Mouse (Mus musculus): ENCODE measurements around the gene Tyw3.
"Not testable (repeated sequence)": the region's sequence is repeated elsewhere in the genome, so short reads cannot be mapped to it uniquely, and the experiment has no call there.

Gene Tyw3
- long read RNA-seq, experiment 1, full-length matches to known transcripts: 6 of 7 reads
- long read RNA-seq, experiment 1, partial matches to known transcripts: 1 of 7 reads
- long read RNA-seq, experiment 1, other reads (novel, unspliced or antisense): 0 of 7 reads
- long read RNA-seq, experiment 2, full-length matches to known transcripts: 6 of 8 reads
- long read RNA-seq, experiment 2, partial matches to known transcripts: 0 of 8 reads
- long read RNA-seq, experiment 2, other reads (novel, unspliced or antisense): 2 of 8 reads

DNA sequence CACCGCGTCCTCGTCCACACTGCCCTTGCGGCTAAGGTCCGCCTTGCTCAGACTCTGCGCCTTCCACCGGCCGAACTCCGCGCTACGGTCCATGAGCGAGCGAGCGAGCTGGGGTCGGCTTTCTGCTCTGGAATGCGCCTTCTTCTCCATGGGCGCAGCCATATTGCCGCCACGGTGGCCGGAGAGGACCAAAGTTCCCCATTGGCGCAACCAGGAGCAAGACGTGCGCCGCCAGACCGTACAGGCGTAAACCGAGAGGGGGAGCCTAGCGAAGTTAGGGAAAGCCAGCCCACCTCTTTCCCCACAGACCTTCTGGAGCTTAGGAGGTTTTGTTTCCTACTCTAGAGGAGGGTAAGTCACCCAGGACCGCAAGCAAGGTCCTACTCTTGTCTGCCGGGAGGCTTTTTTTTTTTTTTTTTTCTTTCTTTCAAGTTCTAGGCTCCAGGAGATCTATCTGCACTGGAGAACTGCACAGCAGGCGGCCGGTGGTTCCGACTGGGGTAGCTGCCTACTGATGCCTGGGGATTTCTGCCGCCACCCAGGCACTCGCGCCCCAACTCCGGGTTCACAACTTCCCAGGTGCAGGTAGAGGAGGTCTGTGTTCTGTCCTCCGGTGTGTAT, at the start of gene Tyw3:
Gene Tyw3 (minus strand): TSS at position 171 of the 621 bp plus-strand sequence.
- intact Hi-C loops (cut with DNase I): no loop called here

DNA sequence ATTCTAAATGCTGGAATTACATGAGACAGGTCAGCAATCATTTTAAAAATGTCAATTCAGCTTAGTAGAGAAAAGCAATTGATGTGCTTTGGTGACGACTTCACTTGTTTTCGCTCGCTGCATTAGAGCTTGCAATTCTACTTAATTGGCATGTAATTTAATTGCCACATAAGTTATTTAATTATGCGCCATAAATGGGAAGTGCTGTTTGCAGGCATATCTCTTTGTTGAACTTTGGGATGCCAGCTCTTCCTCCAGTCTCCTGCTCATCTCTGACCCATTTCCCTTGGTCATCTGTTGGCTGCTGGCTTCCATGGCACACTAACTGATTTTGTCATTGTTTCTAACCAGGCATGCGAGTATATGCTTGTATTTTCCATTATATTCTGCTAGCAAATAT, 36.2 kb upstream of the Tyw3 start:
- intact Hi-C loops (cut with DNase I): no loop called here

DNA sequence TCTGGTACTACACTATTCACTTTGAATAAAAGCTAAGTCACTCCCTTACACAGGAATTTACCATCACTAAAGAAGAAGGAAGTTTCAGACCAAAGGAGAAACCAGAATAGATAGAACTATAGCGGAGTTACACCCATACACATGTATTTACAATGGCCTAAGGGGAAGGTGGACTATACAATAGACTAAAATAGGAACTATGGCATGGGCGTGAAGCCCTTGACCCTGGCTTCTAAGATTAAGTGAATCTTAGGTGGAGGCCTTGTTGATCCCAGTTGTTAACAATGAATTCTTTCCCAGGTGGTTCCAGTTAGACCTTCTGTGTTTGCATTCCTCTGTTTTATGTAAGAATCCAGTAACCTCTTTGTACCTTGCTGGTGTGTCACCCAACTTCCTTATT, 34.4 kb upstream of the Tyw3 start:
- intact Hi-C loops (cut with DNase I): not testable (repeated sequence)

DNA sequence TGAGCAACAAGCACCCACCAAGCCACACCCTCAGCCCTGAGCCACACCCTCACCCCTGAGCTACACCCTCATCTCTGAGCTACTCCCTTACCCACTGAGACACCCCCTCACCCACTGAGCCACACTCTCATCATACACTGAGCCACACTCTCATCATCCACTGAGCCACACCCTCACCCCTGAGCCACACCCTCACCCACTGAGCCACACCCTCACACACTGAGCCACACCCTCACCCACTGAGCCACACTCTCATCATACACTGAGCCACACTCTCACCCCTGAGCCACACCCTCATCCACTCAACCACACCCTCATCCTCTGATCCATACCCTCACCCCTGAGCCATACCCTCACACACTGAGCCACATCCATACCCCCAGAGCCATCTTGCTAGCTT, 31.4 kb upstream of the Tyw3 start:
- intact Hi-C loops (cut with DNase I): no loop called here

DNA sequence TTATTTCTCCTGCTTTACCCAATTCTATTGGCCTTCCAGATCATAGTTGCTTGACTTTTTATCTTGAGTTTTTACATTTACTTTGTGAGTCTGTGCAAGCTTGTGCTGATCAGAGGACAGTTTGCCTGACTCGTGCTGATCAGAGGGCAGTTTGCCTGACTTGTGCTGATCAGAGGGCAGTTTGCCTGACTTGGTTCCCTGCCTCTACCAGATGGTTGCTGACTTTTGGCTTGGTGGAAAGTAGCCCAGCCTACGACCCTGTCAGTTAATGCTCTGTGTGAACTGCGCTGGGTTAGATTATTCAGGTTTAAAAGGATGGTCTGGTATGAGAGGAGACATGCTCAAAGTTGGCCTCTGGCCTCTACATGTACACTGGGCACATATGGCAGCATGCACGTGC, 19.2 kb upstream of the Tyw3 start:
- intact Hi-C loops (cut with DNase I): no loop called here

DNA sequence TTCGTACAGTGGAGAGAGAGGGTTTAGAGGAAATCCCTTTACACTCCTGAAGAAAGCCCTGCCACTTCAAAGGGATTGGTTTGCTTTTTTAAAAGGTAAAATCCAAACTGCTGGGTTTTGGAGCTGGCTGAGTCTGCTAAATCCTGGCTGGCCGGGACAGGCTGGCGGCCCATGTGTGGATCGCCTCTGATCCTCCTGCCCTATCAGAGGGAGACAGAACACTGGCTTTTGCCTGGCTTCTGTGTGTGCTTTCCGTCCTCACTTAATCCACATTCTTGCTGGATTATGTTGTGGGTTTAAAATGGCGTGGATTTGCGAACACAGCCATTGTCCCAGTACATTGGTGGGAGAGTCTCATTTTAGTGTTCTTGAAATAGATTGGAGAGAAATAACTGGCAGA, 18.4 kb upstream of the Tyw3 start:
- intact Hi-C loops (cut with DNase I): no loop called here

DNA sequence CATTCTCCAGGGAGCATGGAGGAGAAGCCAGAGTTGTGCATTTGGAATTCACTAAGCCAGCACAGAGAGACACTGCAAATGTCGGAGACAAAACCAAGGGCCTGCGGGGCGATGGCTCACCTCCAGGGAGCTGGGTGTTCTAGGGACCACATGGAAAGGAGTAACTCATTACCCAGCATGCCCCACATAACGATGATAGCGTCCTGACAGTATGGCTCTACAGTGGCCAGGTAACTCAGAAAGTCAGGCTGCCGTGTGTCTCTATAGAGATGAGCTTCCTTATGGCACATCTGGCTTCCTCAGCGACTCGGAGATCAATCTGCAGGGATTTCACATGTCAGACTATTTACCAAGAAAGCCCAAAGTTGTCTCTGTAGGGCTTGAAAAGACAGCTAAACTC, 17.9 kb upstream of the Tyw3 start:
- intact Hi-C loops (cut with DNase I): no loop called here

DNA sequence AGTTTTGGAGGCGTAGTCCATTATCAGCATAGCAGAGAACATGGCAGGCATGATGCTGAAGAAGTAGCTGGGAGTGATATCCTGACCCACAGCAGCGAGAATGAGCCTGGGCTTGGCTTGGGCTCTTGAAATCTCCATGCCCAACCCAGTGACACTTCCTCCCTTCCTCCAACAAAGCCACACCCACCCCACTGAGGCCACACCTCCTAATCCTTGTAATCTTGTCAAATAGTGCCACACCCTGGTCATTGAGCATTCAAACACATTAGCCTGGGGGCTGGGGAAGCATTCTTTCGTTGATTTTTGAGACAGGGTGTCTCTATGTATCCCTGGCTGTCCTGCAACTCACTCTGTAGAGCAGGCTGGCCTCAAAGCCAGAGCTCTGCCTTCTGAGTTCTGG, 15.0 kb upstream of the Tyw3 start:
- intact Hi-C loops (cut with DNase I): no loop called here

DNA sequence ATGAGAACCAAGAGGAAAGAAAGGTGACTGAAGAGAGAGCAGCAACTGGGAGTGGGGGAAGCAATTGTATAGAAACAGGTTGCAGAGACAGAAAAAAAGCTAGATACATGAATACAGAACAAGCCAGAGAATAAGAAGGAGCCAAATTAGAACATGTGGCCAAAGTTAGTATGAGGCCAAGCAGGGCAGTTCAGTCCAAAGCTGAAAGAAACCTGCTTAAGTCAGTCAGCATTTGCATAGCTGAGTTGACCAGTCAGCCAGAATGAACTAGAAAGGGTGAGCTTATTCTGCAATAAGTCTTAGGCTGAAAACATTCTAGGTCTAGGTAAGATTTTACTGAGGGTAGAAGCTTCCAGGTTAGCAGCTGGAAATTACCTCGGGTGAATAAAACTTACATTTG, 11.0 kb upstream of the Tyw3 start:
- intact Hi-C loops (cut with DNase I): no loop called here

DNA sequence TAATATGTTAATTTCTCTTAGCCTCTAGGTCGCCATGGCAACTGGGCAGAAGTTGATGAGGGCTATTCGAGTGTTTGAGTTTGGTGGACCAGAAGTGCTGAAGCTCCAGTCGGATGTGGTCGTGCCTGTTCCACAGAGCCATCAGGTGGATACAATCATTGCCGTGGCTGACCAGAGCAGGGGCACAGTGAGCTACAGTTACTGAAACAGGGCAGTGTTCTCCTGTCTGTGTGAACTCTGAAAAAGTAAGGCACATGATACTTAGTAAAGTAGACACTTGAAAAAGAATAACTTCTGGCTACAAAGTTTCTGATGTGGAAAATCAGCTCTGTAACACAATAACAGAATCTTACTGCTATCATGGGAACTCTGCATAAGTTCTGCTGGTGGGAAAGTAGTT, 8.0 kb upstream of the Tyw3 start:
- intact Hi-C loops (cut with DNase I): no loop called here

DNA sequence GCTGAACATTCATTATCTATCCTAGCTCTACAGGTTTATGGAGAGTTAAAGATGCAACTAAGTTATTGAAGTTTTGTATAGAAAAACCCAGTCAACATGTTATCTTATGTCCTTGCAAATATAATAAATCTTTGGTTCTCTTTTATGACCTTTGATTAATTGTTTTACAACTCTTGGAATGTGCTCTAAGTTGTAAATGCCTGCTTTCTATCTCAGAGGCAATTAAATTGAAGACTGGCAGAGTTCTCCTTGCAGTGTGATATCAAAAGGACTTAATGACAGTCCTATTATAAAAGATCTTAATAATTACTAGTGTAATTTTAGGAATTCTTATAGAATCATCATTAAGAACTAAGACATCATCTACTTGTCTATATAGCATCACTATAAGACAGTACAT, 5.2 kb upstream of the Tyw3 start:
- intact Hi-C loops (cut with DNase I): no loop called here

DNA sequence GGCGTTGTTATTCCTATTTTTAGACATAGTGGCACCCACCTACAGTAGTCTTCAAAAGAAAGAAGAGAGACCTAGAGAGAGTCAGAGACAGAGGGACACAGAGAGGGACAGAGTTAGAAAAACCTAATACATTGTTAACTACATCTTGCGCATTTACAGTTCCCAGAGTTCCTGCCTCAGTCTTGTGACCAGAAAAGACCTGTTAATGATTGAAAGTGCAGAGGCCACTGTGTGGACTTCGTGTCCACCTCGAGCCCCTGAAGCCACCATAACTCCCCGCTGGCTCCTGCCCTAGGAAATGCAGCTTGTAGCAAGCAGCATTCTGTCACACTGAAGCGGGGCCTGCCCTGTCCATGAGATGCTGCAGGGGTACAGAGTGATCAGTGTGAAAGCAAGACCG, 657 bp upstream of the Tyw3 start:
- intact Hi-C loops (cut with DNase I): no loop called here

DNA sequence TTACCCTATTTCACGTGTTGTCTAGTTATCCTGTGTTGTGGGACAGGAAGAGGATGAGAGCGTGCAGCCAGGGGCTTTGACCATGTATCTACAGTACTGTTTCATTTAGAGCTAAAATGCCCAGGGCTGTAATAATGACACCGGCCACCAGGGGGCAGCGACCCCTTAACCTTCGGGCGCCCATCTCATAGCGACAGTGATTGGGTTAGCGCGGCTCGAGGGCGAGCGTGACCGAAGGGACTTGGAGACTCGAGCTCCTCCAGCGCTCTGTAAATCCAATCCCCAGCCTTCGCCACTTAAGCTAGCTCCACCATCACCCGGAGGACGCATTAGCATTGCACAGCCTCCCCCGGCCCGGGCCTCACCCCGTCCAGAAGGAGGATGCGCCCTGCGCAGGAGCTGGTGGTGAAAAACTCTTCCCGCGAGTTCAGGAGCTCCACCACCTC, 393 bp downstream of the Tyw3 start, which contains the start of gene Cryz:
Gene Cryz (plus strand): TSS at position 224 of the 446 bp plus-strand sequence.
- intact Hi-C loops (cut with DNase I): no loop called here

DNA sequence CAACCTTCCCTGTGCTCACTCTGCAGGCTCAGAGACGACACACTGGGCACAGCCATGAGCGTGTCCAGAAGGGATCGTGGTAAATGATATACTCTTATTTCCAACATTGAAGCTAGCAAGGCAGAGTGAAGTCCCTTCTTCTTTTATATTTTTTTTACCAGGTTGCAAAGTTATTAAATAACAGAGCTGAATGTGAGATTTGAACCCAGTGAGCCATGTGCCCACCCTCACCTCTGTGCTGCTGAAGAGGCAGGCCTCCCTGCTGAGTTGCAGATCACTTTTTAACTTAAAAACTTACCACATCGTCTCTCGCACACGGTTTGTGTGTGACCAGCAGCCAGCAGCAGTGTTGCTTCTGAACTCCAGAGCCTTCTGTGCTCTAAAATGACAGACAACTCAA, 2.7 kb downstream of the Tyw3 start:
- intact Hi-C loops (cut with DNase I): no loop called here

DNA sequence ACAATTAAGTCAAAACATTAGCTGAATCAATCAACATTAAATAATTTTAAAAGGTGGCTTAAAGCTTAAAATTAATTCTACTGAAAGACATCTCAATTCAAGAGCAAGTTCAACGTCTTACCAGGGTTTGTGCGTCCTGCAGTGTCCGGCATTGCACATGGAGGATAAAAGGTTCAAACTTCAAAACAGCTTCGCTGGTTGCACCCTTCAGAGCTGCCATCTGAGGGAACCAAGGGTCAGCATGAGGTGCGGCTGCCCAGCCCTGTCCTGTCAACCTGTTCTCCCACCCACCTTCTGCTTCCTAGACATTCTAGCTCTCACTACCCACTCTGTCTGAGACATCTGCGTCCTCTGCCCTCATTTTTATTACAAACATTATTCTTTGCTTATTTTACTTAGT, 3.3 kb downstream of the Tyw3 start:
- intact Hi-C loops (cut with DNase I): no loop called here

DNA sequence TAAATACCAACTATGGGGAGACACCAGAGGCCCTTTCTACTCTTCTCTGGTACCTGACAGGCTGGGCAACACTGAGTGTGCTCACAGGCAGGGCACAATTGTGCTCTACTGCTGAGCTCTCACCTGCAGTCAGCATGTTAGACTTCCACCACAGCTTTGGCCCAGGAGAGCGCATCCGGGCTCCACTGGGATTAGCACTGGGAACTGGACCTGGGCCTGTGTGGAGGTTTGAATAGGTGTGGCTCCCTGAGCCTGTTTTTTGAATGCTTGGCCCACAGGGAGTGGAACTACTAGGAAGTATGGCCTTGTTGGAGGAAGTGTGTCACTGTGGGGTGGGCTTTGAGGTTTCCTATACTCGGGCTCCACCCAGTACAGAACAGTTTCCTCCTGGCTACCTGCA, 5.3 kb downstream of the Tyw3 start:
- intact Hi-C loops (cut with DNase I): no loop called here

DNA sequence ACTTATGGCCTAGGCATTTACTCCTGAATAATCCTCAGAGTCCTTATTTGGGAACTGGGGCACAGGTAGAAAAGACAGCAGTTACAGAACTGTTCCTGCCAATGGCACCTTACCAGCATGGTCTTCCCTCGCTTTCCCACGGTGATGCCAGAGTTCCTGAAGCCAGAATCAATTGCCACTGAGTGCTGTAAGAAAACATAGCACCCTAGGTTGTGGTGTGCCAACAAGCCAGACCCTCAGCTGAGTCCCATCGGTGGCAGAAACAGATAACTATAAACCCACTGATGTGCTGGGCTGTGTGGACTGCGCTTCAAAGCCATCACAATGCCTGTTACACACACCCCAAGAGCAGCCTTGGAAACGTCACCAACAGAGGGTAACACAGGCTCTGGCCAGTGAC, 5.9 kb downstream of the Tyw3 start:
- intact Hi-C loops (cut with DNase I): no loop called here

DNA sequence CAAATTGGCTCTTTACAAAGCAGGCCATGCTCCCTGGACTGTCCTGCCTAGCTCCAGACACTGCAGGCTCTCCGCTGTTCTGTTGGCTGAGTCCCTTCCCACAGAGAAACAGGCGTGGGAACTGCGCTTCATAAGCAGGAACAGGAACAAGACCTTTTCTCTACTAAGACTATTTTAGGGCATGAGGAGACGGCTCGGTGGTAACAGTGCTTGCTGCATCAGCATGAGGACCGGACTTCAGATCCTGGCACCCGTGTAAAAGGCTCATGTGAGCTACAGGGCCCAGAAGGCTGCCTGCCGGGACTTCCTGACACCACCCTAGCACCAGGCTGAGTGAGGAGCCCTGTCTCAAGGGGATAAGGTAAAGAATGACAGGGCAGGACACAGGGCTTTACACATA, 12.6 kb downstream of the Tyw3 start:
- intact Hi-C loops (cut with DNase I): no loop called here

DNA sequence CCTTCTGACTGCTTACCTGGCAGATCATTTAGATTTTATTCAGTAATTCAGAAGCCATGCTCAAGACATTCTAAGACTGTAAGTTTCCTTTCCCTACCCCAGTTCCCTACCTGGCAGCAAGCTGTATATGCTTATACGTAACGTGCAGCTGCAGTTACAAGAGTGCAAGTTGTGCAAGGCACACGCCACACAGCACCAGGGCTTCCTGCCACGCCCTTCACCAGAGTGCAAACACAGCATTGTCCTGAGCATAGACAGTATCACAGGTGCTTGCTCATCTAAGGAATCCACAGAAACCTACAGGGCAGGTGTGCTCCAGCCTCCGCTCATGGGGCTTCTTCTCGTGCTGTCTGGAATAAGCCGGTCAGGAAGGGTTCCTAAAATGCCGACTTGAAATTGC, 19.0 kb downstream of the Tyw3 start:
- intact Hi-C loops (cut with DNase I): no loop called here

DNA sequence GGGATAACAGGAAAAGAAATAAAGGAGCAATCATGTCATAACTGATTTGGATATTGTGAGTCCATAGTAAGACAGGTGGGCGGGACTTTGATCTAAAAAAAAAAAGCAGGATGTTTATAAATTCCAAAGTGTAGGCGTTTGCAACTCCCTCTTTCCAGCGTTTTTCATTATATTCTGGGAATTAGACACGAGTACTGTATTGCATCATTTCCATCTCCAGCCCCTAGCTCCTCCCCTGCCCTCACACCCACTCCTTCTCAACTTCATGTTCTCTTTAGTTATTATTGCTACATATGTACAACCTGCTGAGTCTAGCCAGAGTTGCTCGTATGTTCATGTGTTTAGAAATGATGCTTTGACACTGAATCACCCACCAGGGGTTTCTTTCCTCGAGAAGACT, 23.2 kb downstream of the Tyw3 start:
- intact Hi-C loops (cut with DNase I): no loop called here

DNA sequence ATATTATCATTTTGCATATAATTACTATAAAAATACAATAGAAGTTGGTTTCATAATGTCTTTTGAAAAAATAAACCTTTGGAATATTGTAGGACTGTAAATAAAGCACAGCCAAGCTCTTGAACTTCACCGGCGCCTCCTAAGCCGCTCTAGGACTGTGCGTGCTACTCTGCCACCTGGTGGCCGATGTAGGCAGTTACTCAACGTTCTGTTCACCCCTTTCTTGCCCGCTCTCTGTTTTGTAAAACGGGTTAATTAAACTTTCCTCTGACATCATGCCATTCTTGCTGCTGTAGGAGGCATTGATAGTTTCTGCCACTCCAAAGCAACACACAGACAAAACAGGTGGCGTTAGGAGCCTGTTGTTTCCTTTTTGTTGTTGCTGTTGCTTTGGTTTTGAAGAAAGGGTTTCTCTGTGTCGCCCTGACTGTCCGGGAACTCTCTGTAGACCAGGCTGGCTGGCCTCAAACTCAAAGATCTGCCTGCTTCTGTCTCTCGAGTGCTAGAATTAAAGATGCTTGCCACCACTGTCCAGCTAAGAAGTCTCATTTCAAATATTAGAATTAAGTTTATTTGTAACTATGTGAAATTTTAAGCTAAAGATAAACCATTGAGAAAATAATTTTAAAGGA, 24.4 kb downstream of the Tyw3 start:
- intact Hi-C loops (cut with DNase I): loop anchor here (1.0 kb wide), 1 partner anchor 303 kb away; no protein-coding TSS in a partner anchor

DNA sequence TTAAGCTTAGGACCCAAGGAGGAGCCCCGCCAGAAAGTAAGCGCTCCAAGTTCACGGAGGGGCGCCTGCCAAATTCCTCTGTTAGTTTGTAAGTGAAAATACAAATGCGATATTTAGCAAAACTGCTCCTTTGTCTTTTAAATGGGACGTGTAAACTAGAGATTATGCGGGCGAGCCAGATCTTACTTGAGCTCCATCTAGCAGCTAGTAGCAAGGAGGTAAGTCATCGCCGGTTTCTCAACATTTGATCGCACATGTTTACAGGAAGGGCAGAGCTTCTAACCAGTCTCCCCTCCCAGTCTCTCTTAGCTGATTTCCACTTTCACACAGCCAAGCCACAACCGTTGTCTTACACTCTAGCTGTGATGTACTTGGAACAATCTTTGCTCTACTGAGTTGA, 26.1 kb downstream of the Tyw3 start:
- intact Hi-C loops (cut with DNase I): no loop called here

DNA sequence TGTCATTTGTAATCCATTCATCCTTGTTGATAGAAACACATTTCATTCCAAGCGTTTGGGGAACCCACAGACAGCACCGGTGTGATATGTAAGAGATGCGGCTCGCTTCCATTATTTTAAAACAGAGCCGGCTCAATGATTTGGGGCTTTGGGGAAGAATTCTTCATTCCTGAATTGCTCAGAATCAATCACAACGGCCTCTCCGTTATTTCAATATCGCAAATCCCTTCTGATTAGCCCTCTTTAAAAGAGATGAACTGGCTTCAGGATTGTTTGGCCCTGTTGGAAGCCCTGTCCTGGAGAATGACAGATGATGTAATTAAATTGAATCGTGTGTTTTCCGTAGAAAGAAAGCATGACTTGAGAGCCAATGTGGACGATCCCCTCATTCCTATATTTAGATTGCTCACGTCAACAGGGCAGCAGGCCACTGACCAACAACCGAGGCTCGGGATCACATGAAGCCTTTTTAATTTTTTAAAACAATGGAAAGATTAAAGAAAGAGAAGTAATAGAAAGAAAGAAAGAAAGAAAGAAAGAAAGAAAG, 26.8 kb downstream of the Tyw3 start:
- intact Hi-C loops (cut with DNase I): no loop called here

All from adrenal gland (tissue).